Mouse (Mus musculus) splenic B cell, adult 2 months (primary cell): ENCODE measurements around the gene Tgfa.

ENCODE experiments used
- DNase-seq: peaks from one replicate; pipeline ENCODE4 v3.0.0-alpha.2; 2011; ENCODE audit warnings: low read depth, low spot score
- H3K27me3 ChIP-seq: 2 replicates; pipeline ENCODE4 v1.6.1; 2012; ENCODE audit warnings: mild to moderate bottlenecking, low read length, moderate library complexity, mixed read lengths; ENCODE audit not compliant: control insufficient read depth, poor library complexity, insufficient read depth, severe bottlenecking
- H3K36me3 ChIP-seq: 2 replicates; pipeline ENCODE4 v1.6.1; 2012; ENCODE audit warnings: mild to moderate bottlenecking, low read length, moderate library complexity, mixed read lengths; ENCODE audit not compliant: control insufficient read depth, poor library complexity, insufficient read depth, severe bottlenecking

Tgfa gene

GRCm38 (mm10) chr6:86194941-86195932 is at the start of gene Tgfa:
TSS of gene Tgfa (plus strand) at chr6:86195223.
- Histone ChIP-seq H3K27me3 (no peaks in the 10 kb centered on the region), H3K36me3 (no peaks in the 10 kb centered on the region)
- no peak for DNase-seq

- Histone ChIP-seq H3K36me3 (no peaks in the 10 kb centered on the region), H3K27me3 (no peaks in the 10 kb centered on the region)
- DNase-seq, result no peak
Measured at GRCm38 (mm10) chr6:86148518-86148917, 46.5 kb upstream of the Tgfa start.

DNA sequence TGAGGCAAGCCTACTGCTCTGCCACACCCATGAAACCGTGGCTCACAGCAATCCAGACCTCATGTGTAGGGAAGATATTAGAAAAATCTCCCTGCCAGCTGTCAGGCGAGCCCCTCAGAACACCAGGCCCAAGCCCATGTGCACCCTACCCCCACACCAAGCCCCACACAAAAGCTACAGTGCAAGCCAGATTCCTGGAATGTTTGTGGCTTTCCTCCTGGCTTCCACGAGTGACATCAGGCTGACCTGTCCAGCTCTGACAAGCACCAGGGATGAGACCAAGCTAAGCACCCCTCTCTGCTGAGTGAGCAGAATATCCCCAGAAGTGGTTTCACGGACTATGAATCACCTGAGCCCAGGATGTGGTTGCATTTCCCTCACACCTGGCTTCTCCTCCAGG is 46.0 kb upstream of the Tgfa start:
- DNase-seq, result no peak
- Histone ChIP-seq H3K27me3 (no peaks in the 10 kb centered on the region), H3K36me3 (no peaks in the 10 kb centered on the region)

DNA sequence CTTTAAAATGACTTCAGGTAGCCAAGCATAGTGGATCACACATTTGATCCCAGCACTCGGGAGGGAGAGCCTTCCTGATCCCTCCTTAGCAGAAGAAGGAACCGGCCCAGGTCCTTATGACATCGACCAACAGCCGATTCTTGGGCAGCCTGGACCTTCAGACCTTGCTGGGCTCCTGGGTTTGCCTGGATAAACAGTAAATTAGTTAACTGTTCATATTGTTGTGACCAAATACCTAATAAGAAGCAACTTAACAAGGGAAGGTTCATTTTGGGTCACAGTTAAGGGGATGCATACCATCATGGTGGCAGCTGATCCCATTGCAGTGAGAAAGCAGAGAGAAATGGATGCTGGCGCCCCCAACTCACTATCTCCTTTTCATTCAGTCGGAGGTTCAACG is 42.3 kb upstream of the Tgfa start:
- no peaks in the 10 kb centered on the region for H3K36me3 ChIP-seq
- DNase-seq, result no peak
- no peaks in the 10 kb centered on the region for H3K27me3 ChIP-seq

DNA sequence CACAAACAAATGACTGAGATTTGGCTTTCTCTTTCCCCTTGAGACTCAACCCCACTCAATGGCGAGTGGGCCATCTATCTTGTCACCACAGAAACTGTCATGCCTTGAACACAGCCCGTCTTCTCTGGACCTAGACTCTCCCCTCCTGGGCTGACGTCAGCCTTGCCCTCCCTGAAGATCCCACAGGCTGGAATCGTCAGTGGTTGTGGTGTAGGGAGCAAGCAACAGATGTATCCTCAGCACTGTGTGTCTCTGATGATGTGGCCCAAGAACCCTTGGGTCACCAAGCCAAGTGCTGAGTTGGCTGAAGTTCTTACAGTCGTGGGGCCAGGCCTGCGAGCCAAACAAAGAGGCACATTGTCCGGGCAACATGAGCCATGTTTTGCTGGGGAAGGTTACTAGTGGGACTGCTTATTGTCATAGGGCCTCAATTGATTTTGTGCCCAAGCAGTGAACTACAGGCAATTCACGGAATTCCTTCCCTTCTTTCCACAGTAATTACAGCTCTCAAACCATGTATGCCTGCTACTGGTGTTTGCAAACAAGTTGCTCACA is 41.5 kb upstream of the Tgfa start:
- Histone ChIP-seq H3K27me3 (no peaks in the 10 kb centered on the region), H3K36me3 (no peaks in the 10 kb centered on the region)
- no peak for DNase-seq

DNA sequence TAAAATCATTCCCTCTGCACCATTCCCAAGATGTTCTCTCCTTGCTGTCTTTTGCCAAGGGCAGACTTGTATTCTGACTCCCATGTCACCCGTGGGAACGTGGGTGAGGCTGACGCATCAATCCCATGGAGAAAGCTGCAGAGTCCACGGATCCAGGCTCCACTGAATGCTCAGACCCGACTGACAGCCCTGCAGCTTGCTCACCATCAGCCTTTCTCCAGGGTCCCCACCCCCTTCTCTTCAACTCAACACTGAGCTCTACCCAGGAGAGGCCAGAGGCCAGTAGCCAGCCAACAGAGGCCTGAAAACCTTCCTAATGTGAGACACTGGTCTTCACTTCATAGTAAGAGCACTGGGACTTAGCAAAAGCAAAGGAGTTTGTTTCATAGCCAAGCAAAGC is 41.0 kb upstream of the Tgfa start:
- DNase-seq, result no peak
- H3K27me3 ChIP-seq, result no peaks in the 10 kb centered on the region

DNA sequence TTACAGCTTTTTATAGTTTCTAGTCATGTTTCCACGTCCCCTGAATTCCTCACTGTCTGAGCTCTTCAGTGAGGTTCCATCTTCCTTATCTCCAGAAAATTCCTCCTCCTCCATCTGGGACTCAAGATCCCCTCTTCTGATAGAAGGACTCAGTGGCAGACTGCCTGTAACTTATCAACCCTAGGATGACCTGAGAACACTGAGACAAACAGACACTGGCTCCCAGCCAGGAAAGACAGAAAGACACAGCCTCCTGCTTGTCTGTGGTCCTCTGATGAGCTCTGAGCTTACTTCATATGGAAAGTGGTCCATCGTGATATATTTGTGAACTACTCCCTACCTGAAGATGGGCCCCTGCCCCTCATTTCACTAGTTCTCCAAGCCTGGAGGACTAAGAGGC is 40.5 kb upstream of the Tgfa start:
- H3K27me3 ChIP-seq, result no peaks in the 10 kb centered on the region
- no peaks in the 10 kb centered on the region for H3K36me3 ChIP-seq
- no peak for DNase-seq

More for the DNA sequence above, 41.0 kb upstream of the Tgfa start:
- no peaks in the 10 kb centered on the region for H3K36me3 ChIP-seq

DNA sequence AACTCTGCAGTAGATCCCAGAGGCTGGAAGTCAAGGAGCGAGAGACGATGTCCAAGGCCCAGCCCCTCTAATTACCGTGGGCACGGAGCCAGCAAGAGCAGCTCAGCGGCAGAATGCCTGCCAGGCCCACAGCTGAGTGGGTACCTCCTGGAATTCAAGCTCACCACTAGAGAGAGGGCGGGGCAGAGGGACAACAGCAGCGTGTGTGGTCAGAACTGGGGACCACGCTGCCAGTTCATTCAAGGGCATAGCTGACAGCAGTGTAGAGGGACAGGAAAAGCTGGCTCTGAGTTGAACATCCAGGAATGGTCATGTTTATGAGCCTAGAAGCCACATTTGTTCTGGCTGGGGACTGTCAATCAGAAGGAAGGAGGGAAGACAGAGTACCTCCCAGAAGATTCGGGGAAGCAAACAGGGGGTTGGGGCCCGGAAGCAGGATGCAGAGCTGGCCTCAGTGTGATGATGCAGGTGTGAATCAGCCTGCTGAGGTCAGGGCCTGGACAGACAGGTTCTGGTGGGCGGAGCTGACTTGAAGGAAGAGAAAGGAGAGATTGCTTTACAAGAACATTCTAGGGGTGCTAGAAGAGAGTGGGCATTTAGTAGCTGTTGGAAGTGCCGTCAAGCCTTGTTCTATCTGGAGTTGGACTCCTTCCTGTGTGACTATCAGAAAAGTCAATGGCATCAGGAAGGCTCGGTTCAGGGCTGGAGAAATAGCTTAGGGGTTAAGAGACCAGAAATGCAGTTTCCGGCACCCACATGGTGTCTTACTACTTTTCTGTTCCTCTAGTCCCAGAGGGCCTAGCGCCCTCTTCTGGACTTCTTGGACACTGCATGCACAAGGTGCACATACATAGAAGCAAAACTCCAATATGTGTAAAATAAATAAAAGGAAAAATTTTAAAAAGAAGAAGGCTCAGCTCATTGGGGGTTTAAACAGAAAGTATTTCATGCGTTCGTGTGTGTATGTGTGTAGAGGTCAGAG is 37.5 kb upstream of the Tgfa start:
- H3K27me3 ChIP-seq, result no peaks in the 10 kb centered on the region
- no peaks in the 10 kb centered on the region for H3K36me3 ChIP-seq
- no peak for DNase-seq

DNA sequence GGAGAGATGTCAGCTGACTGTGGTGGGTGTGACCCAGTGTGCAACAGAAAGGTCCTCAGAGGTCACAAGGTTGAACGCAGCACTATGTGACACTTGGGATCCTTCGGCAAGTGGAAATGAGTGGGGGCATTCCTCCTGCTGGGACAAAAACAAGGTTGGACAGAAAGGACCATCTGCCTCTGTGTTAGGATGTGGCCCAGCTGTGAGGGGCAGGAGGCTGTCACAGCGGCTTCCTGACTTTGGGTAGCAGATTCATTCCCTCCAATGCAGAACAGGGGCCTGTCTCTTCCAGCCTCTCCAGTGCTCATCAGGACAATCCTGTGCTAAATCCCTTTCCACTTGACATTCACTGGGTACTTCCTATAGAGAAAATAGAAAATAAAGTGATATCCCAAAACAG is 34.1 kb upstream of the Tgfa start:
- DNase-seq, result no peak
- no peaks in the 10 kb centered on the region for H3K36me3 ChIP-seq
- no peaks in the 10 kb centered on the region for H3K27me3 ChIP-seq

DNA sequence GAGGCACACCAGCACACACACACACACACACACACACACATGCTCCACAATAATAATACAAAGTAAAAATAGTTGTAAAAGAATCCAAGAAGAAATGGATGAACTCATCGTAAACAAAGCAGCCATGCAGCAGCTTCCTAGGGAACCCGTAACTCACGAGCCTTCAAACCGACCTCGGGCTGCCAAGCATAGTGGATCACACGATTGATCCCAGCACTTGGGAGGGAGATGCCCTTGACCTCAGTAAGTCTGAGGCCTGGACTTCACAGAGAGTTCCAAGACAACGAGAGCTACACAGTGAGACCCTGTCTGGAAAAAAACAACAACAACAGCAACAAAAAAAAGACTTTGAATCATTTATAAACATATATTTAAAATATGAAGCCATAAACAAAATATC is 33.4 kb upstream of the Tgfa start:
- no peak for DNase-seq
- Histone ChIP-seq H3K36me3 (no peaks in the 10 kb centered on the region), H3K27me3 (no peaks in the 10 kb centered on the region)

GRCm38 (mm10) chr6:86164028-86164427 is 31.0 kb upstream of the Tgfa start:
- Histone ChIP-seq H3K27me3 (no peaks in the 10 kb centered on the region), H3K36me3 (no peaks in the 10 kb centered on the region)
- no peak for DNase-seq

- DNase-seq, result no peak
- no peaks in the 10 kb centered on the region for H3K36me3 ChIP-seq
- no peaks in the 10 kb centered on the region for H3K27me3 ChIP-seq
Measured at GRCm38 (mm10) chr6:86166426-86166825, 28.6 kb upstream of the Tgfa start.

GRCm38 (mm10) chr6:86167851-86168250 is 27.2 kb upstream of the Tgfa start:
- Histone ChIP-seq H3K36me3 (no peaks in the 10 kb centered on the region), H3K27me3 (no peaks in the 10 kb centered on the region)
- no peak for DNase-seq

- H3K27me3 ChIP-seq, result no peaks in the 10 kb centered on the region
- DNase-seq, result no peak
- H3K36me3 ChIP-seq, result no peaks in the 10 kb centered on the region
Measured at GRCm38 (mm10) chr6:86169166-86169565, 25.9 kb upstream of the Tgfa start.
